Mouse (Mus musculus) heart, adult 9 months (tissue): ENCODE results near the gene Npr3.
"Not testable (repeated sequence)": the region's sequence is repeated elsewhere in the genome, so short reads cannot be mapped to it uniquely, and the experiment has no call there.

Source experiments
- DNase-seq, 2 experiments: peaks; one replicate each; pipeline ENCODE4 v3.0.0; 2022; ENCODE audit warnings: low spot score in 2 of 2

Npr3 gene

GRCm38 (mm10) chr15:11882508-11883205 lies 24.4 kb downstream of the Npr3 start:
- peak; percentile 10 to 27 for DNase-seq

- no peak for DNase-seq
These were observed 25.3 kb downstream of the Npr3 start for GRCm38 (mm10) chr15:11881822-11882221.

- peak; percentile 60 to 62 for DNase-seq
These were observed 28.8 kb downstream of the Npr3 start for GRCm38 (mm10) chr15:11878334-11878733.

GRCm38 (mm10) chr15:11877273-11877672 lies 29.8 kb downstream of the Npr3 start:
- peak; percentile 47 to 53 for DNase-seq

- no peak for DNase-seq
These were observed 40.2 kb downstream of the Npr3 start for GRCm38 (mm10) chr15:11866918-11867317.

- no peak for DNase-seq
These were observed 43.6 kb downstream of the Npr3 start for GRCm38 (mm10) chr15:11863540-11863818.

- no peak for DNase-seq
These were observed 44.1 kb downstream of the Npr3 start for GRCm38 (mm10) chr15:11862785-11863539.

GRCm38 (mm10) chr15:11862253-11862652 lies 44.8 kb downstream of the Npr3 start:
- DNase-seq = no peak

- no peak for DNase-seq
These were observed 46.8 kb downstream of the Npr3 start for GRCm38 (mm10) chr15:11860259-11860658.

- DNase-seq = no peak
These were observed 47.3 kb downstream of the Npr3 start for GRCm38 (mm10) chr15:11859829-11860228.

GRCm38 (mm10) chr15:11858411-11858810 lies 48.7 kb downstream of the Npr3 start:
- no peak for DNase-seq

GRCm38 (mm10) chr15:11845204-11846062 lies 61.7 kb downstream of the Npr3 start:
- no peak for DNase-seq

- no peak for DNase-seq
These were observed 63.0 kb downstream of the Npr3 start for GRCm38 (mm10) chr15:11844115-11844514.

GRCm38 (mm10) chr15:11841828-11842227 lies 65.3 kb downstream of the Npr3 start:
- no peak for DNase-seq

- DNase-seq = no peak
These were observed 71.2 kb downstream of the Npr3 start for GRCm38 (mm10) chr15:11835913-11836312.

- DNase-seq = not testable (repeated sequence)
These were observed 84.7 kb downstream of the Npr3 start for GRCm38 (mm10) chr15:11822347-11822746.

GRCm38 (mm10) chr15:11815551-11815950 lies 91.5 kb downstream of the Npr3 start:
- DNase-seq = no peak

- peak in 1 of 2 experiments; percentile 2 for DNase-seq
These were observed 103.5 kb downstream of the Npr3 start for GRCm38 (mm10) chr15:11803576-11803975.

GRCm38 (mm10) chr15:11801863-11802722 lies 105.0 kb downstream of the Npr3 start:
- peak in 1 of 2 experiments; percentile 1 for DNase-seq

GRCm38 (mm10) chr15:11794632-11795031 lies 112.5 kb downstream of the Npr3 start:
- DNase-seq = no peak
